Mouse (Mus musculus) intestine, embryonic 14.5 days (tissue): Measurements from ENCODE around the gene Ube2d3. TPM values are rescaled to one million over a fixed set of nuclear protein-coding genes. Genes with fewer than 3 reads are reported as not detected.

ENCODE experiments used
- ATAC-seq: fragments of 200-750 bp; cut with Nextera tagmentation; replicated peaks from 2 replicates; pipeline ENCODE4 v1.8.0; 2017; ENCODE audit warnings: low read depth, moderate number of reproducible peaks, moderate TSS enrichment, moderate library complexity; ENCODE audit not compliant: low FRiP score, low TSS enrichment
- DNase-seq: peaks from one replicate; pipeline ENCODE4 v3.0.0-alpha.2; 2018; ENCODE audit warnings: low spot score
- H3K27ac ChIP-seq: fragments of 300-500 bp; sonication (generic); 2 replicates; pipeline ENCODE4 v1.5.1; 2014; ENCODE audit warnings: low read depth, mild to moderate bottlenecking, control low read depth
- H3K27me3 ChIP-seq: fragments of 300-500 bp; sonication (generic); replicated peaks from 2 replicates; pipeline ENCODE4 v1.6.1; 2014; ENCODE audit warnings: low read length, control low read depth; ENCODE audit not compliant: control insufficient read depth, insufficient read depth
- H3K36me3 ChIP-seq: fragments of 300-500 bp; sonication (generic); 2 replicates; pipeline ENCODE4 v1.6.1; 2014; ENCODE audit warnings: low read length, control low read depth; ENCODE audit not compliant: control insufficient read depth, insufficient read depth
- H3K4me1 ChIP-seq: fragments of 300-500 bp; sonication (generic); replicated peaks from 2 replicates; pipeline ENCODE4 v1.6.1; 2014; ENCODE audit warnings: low read length, control low read depth, mixed read lengths; ENCODE audit not compliant: control insufficient read depth, insufficient read depth
- H3K4me2 ChIP-seq: fragments of 300-500 bp; sonication (generic); 2 replicates; pipeline ENCODE4 v1.6.1; 2014; ENCODE audit warnings: low read length
- H3K4me3 ChIP-seq: fragments of 300-500 bp; sonication (generic); 2 replicates; pipeline ENCODE4 v1.5.1; 2014; ENCODE audit warnings: low read depth, low read length, control low read depth, mixed read lengths
- H3K9ac ChIP-seq: fragments of 300-500 bp; sonication (generic); 2 replicates; pipeline ENCODE4 v1.6.1; 2014; ENCODE audit warnings: mild to moderate bottlenecking, low read length
- H3K9me3 ChIP-seq: fragments of 300-500 bp; sonication (generic); 2 replicates; pipeline ENCODE4 v1.6.1; 2016; ENCODE audit warnings: low read length, control low read depth; ENCODE audit not compliant: control insufficient read depth
- WGBS: fragments of 180-500 bp; shearing (Covaris S2); extraction: QIAGEN DNeasy Blood & Tissue Kit; methylation state at CpG from one replicate; pipeline ENCODE4 v1.1.7; 2014; 5-methylcytosine and 5-hydroxymethylcytosine counted together
- polyA plus RNA-seq: library from polyadenylated mRNA; unstranded; fragments of >200 nt; fragmentation: Nextera tagmentation; extraction: Ambion mirVana; gene quantifications from 2 replicates; pipeline ENCODE4 v1.2.1, GENCODE M21; 2014

Ube2d3 gene
- polyA plus RNA-seq, 1 experiment from 2014 or later, result 521 TPM

DNA sequence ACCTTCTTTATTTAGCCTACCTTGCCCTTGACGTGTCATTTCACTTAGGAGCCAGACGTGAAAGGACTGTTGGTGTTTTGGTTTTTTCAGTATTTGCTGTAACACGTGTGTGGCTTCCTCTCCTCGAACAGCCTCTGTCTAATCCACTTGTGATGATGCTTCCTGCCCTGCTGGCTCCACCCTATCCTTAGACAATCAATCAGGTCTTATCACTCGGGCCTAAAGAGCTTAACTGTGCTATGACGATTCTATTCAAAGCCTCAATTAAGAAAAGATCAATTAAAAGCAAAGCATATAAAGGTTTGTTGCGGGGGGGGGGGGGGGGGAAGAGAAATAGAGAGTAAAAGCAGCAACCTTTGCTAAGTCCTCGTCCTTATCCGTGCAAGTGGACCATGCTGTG is 30.6 kb upstream of the Ube2d3 start:
- ATAC-seq, result no peak
- WGBS, result 69% methylated on average over 8 of the region's 9 CpGs
- Histone ChIP-seq H3K9ac (no peak overlapping the region), H3K36me3 (peaks cover 24% of the 10 kb centered on the region), H3K9me3 (no peaks in the 10 kb centered on the region), H3K27me3 (no peaks in the 10 kb centered on the region), H3K4me1 (no peaks in the 10 kb centered on the region), H3K27ac (no peak overlapping the region), H3K4me2 (no peak overlapping the region), H3K4me3 (no peak overlapping the region)
- DNase-seq, result no peak

DNA sequence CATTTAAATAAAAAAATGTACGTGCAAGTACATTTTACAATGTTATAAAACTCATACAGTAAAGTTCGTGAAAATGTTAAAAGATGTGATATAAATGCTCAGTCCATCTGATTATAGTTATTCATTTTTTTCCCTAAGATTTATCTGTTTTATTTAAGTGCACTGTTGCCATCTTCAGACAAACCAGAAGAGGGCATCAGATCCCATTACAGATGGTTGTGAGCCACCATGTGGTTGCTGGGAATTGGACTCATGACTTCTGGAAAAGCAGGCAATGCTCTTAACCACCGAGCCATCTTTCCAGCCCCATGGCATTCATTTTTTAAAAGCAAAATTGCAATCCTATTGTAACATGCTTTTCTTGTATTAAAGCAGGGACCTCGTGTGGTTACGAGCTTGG is 28.7 kb upstream of the Ube2d3 start:
- ATAC-seq (no peak), DNase-seq (no peak)
- peaks cover 24% of the 10 kb centered on the region for H3K36me3 ChIP-seq
- 93% methylated on average over 5 of the region's 5 CpGs for WGBS
- no peak overlapping the region for H3K4me2 ChIP-seq
- H3K27me3 ChIP-seq, result no peaks in the 10 kb centered on the region
- no peak overlapping the region for H3K9ac ChIP-seq
- no peak overlapping the region for H3K4me3 ChIP-seq
- no peaks in the 10 kb centered on the region for H3K9me3 ChIP-seq
- peaks cover 8% of the 10 kb centered on the region; the same call in 1 of the 2 replicates for H3K4me1 ChIP-seq
- no peak overlapping the region for H3K27ac ChIP-seq

DNA sequence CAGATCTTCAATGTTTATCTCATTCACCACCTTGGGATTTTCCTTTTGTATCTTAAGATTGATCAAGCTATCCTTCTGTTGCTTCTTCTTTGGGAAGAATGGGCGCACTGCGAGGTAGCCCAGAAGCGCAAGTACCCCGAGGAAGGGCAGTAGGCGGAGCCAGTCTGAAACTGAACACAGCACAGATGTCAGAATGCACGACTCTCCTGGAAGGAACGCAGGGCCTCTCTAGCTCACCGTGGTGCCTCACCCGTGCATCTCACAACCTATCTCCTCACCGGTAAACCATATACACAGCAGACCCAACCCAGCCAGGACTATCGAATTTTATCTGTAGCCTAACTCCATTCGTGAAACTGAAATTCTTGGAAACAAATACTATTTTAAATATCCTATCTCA is 26.9 kb upstream of the Ube2d3 start:
- Histone ChIP-seq H3K4me1 (peaks cover 8% of the 10 kb centered on the region; the same call in 1 of the 2 replicates), H3K36me3 (peaks cover 24% of the 10 kb centered on the region), H3K4me2 (no peak overlapping the region), H3K27me3 (no peaks in the 10 kb centered on the region), H3K9ac (no peak overlapping the region), H3K4me3 (no peak overlapping the region), H3K27ac (no peak overlapping the region), H3K9me3 (no peaks in the 10 kb centered on the region)
- 84% methylated on average over 12 of the region's 12 CpGs for WGBS
- no peak for DNase-seq
- ATAC-seq, result no peak

- WGBS, result 61% methylated on average over 9 of the region's 9 CpGs
- no peak for ATAC-seq
Observed at GRCm38 (mm10) chr3:135411824-135412223, 26.1 kb upstream of the Ube2d3 start.

GRCm38 (mm10) chr3:135417245-135417644 is 20.7 kb upstream of the Ube2d3 start:
- Histone ChIP-seq H3K4me3 (no peak overlapping the region), H3K9me3 (no peaks in the 10 kb centered on the region), H3K4me2 (no peak overlapping the region), H3K27me3 (no peaks in the 10 kb centered on the region), H3K4me1 (peaks cover 16% of the 10 kb centered on the region; the same call in 1 of the 2 replicates), H3K27ac (no peak overlapping the region), H3K36me3 (0 out of 2 replicates have a peak, but pooled peaks cover 3% of the 10 kb centered on the region), H3K9ac (no peak overlapping the region)
- ATAC-seq (no peak), DNase-seq (no peak)
- 78% methylated on average over 3 of the region's 3 CpGs for WGBS

More at GRCm38 (mm10) chr3:135411824-135412223, 26.1 kb upstream of the Ube2d3 start:
- Histone ChIP-seq H3K36me3 (peaks cover 22% of the 10 kb centered on the region), H3K9ac (no peak overlapping the region), H3K4me2 (no peak overlapping the region), H3K27ac (no peak overlapping the region), H3K27me3 (no peaks in the 10 kb centered on the region), H3K4me1 (peaks cover 8% of the 10 kb centered on the region; the same call in 1 of the 2 replicates), H3K9me3 (no peaks in the 10 kb centered on the region), H3K4me3 (no peak overlapping the region)
- no peak for DNase-seq

GRCm38 (mm10) chr3:135417799-135418198 is 20.1 kb upstream of the Ube2d3 start:
- ATAC-seq (no peak), DNase-seq (no peak)
- Histone ChIP-seq H3K27me3 (no peaks in the 10 kb centered on the region), H3K9ac (no peak overlapping the region), H3K9me3 (no peaks in the 10 kb centered on the region), H3K4me3 (no peak overlapping the region), H3K4me2 (no peak overlapping the region), H3K36me3 (0 out of 2 replicates have a peak, but pooled peaks cover 3% of the 10 kb centered on the region), H3K27ac (no peak overlapping the region), H3K4me1 (peaks cover 18% of the 10 kb centered on the region; the same call in 1 of the 2 replicates)
- 76% methylated on average over 3 of the region's 3 CpGs for WGBS

DNA sequence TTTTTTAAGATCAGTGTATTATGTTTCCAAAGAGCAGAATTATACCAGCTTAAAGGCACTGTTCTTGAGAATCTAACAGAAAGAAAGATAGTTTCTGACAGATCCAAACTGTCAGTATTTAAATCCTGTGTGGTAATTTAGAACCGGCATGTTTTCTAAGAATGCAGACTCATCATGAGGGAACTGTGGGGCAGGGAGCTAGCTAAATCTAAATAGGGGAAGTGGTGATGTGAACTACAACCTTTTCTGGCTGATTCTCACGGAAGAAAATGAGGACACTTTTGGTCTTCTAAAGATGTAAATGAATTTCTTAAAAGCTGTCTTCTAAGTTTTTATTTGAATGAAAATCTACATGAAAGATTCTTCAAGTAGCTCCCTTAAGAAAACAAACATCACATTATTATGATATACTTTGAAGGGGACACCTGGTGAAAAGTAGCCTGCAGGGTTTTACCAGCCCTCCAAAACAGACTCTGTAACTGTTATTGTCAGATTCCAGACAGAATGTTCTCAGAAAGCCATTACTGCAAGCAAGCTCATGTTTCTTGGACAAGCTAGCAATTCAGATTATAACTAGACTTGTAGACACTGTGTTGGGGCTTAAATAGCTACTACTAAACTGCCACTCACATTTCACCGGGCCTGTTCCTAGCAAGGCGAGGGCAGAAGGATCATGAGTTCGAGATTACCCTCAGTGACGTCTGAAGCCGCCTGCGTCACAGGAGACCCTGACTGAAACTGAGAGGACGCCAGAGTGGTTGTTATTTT is 17.2 kb upstream of the Ube2d3 start:
- WGBS, result 93% methylated on average over 9 of the region's 9 CpGs
- no peak overlapping the region for H3K9ac ChIP-seq
- no peak overlapping the region for H3K4me2 ChIP-seq

GRCm38 (mm10) chr3:135421310-135421594 is 16.7 kb upstream of the Ube2d3 start:
- Histone ChIP-seq H3K9ac (no peak overlapping the region), H3K4me3 (no peak overlapping the region), H3K4me2 (no peak overlapping the region), H3K9me3 (no peaks in the 10 kb centered on the region), H3K36me3 (0 out of 2 replicates have a peak, but pooled peaks cover 3% of the 10 kb centered on the region), H3K4me1 (peaks cover 16% of the 10 kb centered on the region), H3K27ac (no peak overlapping the region), H3K27me3 (no peaks in the 10 kb centered on the region)
- no peak for DNase-seq
- ATAC-seq, result no peak

More for the DNA sequence above, 17.2 kb upstream of the Ube2d3 start:
- DNase-seq (no peak), ATAC-seq (no peak)
- Histone ChIP-seq H3K36me3 (0 out of 2 replicates have a peak, but pooled peaks cover 3% of the 10 kb centered on the region), H3K4me1 (peaks cover 16% of the 10 kb centered on the region), H3K4me3 (no peak overlapping the region), H3K27me3 (no peaks in the 10 kb centered on the region), H3K9me3 (no peaks in the 10 kb centered on the region), H3K27ac (no peak overlapping the region)
